Mouse (Mus musculus): Measurements from ENCODE around the gene Tsga10.

Tsga10 gene

GRCm38 (mm10) chr1:37866286-37866685, at the start of gene Tsga10:
Tsga10 (minus strand) TSS chr1:37866429.
- DNase-seq, result no peak

- no peak for DNase-seq
These were observed 46.5 kb upstream of the Tsga10 start for GRCm38 (mm10) chr1:37912751-37913150.

DNA sequence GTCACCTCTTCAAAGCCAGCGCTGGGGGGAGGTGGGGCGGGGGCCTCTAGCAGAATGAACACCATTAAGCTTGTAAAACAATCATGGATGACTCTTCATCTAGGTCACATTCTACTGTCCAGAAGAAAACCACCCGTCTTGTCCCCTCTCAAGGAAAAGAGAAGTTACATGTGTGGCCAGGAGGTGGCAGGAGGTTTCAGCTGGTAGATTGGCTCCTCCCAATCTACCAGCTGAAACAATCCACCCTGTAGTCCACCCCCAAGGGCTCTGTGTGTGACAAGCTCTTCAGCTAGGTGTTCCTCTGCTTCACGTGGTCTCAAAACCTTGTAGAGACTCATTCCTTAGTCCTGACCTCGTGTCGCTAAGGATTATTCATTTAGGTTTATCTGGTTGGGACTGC, 36.9 kb upstream of the Tsga10 start:
- DNase-seq, result peak; percentile 27

GRCm38 (mm10) chr1:37900288-37900687, 34.1 kb upstream of the Tsga10 start:
- DNase-seq, result no peak

DNA sequence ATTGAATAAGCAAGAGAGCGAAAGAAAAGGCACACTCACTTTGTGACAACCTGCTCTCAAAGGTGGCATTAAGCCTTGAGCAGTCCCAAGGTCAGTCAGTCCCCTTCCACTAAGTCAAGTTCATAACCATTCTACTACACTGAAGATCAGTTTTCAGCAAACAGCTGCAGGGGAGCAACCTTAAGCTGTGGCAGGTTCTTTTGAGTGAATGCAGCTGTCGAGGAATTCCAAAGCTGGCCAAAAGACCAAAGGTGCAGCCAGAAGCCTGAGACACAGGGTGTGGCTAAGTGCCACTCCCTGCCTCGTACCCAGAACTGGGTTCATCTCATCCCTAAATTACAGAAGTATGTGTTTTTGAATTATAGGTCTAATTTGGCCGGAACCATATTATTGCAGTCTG, 33.6 kb upstream of the Tsga10 start:
- DNase-seq, result no peak

GRCm38 (mm10) chr1:37894606-37895005, 28.4 kb upstream of the Tsga10 start:
- no peak for DNase-seq

DNA sequence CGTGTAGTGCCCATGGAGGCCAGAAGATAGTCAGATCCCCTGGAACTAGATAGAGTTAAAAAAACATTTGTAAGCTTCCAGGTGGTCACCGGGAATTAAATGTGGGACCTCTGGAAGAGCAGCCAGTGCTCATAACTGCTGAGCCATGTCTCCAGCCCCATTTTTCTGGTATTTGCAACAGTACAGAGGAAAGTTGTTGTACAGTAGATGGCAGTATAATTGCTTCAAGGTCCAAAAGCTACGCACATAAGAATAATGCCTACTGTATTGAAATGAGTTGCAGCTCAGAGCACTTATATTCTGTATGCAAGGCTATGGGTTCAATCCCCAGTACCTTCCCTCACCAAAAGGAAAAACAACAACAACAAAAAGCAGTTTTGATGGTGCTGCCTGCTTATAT, 25.2 kb upstream of the Tsga10 start:
- no peak for DNase-seq

- peak; percentile 89 for DNase-seq
These were observed 23.9 kb upstream of the Tsga10 start, which contains the start of the genes Mitd1 and Mrpl30 for GRCm38 (mm10) chr1:37890025-37890652. Mitd1 (minus strand) TSS chr1:37890411. Mrpl30 (plus strand) TSS chr1:37890477.

GRCm38 (mm10) chr1:37889206-37889605, 23.0 kb upstream of the Tsga10 start:
- no peak for DNase-seq

- peak; percentile 88 for DNase-seq
These were observed 18.2 kb upstream of the Tsga10 start for GRCm38 (mm10) chr1:37884451-37884850.

DNA sequence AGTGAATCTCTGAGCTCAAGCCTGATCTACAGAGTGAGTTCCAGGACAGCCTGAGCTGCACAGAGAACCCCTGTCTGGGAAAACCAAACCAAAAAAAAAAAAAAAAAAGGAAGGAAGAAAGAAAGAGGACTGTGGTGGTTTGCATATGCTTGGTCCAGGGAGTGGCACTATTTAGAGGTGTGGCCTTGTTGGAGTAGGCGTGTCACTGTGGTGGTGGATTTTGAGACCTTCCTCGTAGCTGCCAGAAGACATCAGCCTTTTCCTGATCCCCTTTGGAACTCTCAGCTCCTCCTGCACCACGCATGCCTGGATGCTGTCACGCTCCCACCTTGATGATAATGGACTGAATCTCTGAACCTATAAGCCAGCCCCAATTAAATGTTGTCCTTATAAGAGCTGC, 17.2 kb upstream of the Tsga10 start:
- no peak for DNase-seq

DNA sequence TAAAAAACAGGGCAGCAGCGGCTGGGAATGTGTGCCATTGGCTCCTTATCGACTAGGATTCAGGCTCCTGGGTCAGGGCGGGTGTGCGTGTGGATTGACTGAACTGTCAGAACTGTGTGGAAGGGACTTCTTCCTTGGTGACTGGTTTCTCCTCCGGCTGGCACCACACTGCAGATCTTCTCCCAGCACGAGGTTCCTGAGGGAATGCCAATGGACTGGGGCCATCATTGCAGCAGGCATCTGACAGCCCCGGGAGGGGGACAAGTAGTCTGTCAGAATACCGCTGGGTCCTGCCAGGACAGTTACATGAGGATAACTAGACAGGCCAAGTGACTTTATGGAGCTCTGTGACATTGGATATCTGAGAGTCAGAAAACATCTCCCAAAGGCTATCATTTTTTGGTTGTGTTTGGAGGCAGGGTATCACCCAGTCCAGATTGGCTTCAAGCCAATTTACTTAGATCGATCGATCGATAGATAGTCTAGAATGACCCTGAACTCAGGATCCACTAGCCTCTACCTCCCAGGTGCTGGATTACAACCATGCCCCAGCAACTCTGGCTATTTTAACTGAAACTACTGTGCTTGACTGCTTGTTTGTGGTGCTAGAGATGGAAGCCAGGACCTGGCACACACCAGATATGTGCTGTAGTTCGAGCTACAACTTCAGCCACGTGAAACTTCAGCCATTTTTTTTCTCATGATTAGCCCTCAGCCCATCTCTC, 11.7 kb upstream of the Tsga10 start:
- DNase-seq, result no peak

DNA sequence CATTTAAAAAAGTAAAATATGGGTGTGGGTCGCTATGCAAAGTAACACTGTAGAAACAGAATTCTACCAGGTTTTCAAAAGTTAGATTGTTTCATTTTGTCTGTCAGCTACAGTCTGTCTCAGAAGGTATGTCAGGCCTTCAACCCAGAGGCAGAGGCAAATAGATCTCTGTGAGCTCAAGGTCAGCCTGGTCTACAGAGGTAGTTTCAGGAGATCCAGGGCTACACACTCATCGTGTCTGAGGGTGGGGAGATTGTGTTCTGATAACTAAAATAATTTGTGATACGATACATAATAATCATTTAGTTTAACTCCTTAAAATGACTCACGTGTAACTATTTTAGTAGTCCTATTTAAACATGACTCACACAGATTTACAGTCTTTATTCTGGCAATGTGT, 6.9 kb upstream of the Tsga10 start:
- DNase-seq, result no peak

- peak; percentile 91 for DNase-seq
These were observed 6.2 kb upstream of the Tsga10 start for GRCm38 (mm10) chr1:37872131-37873067.

DNA sequence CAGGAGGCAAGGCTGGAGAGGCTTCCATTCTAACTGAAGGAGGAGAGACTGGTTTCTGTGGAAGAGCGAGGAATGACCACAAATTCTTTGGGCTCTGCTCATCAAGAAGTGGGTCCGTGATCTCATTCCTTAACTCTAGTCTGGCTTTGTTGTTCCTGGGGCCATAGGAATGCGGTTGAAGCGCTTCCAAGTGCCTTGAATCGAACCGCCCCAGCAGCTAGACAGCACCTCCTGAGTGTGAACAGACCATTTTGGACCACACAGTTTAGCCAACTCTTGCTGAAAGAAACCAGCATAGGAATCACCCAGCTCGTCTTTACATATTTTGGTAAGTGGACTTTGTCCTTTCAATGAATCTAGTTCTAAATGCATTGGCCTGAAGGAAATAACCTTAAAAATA, 5.5 kb upstream of the Tsga10 start, which contains the start of gene Lipt1:
TSS of gene Lipt1 (plus strand) at position 35 of the 400 bp plus-strand sequence.
- no peak for DNase-seq

DNA sequence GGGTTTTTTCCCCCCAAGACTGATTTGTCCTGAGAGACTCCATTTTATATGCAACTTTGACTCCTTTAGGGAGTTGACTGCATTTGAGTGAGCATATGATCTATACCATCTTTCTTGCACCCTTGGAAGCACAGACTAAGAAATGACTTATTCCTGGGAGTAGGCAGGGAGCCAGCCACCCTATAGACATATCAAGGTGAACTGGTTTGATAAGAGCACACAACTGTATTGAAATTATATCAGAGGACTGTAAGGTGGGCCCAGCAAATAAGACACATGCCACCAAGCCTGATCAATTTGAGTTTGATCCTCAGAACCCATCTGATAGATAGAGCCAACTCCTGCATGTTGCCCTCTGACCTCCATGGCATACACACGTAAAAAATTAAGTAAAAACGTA, 3.1 kb upstream of the Tsga10 start:
- DNase-seq, result no peak

DNA sequence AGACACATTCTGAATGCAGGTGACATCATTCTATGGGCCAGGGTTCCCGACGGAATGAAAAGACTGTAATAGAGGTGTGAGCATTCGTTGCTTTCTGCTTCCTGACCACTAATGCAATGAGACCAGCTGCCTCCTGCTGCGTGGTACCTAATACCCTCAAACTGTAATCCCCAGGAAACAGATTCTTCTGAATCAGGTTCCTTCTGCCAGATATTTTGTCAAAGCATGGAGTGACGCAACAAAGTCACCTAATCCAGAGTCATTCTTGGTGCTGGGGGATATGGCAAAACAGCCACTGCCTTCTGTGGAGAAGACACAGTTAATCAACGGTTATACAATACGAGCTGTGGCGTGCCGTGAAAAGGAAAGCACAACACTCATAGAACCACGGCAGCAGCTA, 2.4 kb upstream of the Tsga10 start:
- no peak for DNase-seq

GRCm38 (mm10) chr1:37867684-37868322, 1.6 kb upstream of the Tsga10 start:
- no peak for DNase-seq

GRCm38 (mm10) chr1:37867056-37867455, 827 bp upstream of the Tsga10 start:
- peak; percentile 75 for DNase-seq

GRCm38 (mm10) chr1:37865401-37866215, 621 bp downstream of the Tsga10 start:
- no peak for DNase-seq

DNA sequence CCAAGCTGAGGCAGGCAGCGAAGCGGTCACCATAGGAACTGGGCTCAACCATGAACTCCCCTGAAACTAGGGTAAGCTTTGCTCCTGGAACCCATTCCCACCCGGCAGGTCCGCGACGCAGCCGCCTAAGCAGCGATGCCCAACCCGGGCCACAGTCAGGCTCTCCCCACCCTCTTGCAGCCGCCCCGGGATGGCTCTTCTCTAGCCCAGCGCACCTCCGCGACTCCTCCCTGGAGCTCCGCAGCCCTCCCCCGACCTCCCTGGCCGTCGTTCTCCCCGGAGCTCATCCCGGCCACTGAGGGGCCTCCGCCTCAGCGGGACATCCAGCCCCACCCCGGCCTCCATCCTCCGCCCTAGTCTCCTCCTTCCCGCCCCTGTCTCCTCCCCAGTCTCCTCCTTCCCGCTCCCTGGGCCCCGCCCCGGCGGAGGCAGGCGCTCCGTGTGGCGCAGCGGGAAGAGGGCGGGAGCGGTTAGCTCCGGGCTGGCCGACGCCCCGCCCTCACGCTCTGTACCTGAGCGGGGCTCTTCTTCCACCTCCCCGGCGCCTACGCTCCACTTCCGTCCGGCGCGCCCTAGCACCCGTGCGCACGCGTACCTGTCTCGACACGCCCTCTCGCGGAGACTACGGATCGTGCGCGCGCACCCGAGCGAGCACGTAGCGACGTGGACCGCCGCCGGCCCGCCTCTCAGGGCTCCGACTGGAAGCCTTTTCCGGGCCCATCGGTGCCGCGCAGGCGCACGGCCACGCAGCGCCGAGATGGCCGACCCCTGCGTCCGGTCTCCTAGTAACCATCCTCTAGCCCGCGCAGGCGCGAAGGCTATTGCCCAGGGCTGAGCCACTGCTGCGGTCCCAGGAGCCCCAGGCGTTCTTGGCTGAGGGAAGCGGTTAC, 1.5 kb downstream of the Tsga10 start:
- DNase-seq, result peak; percentile 99

Measured in liver (tissue).